Comparison of ENCODE assay signal across 11 mouse cellular contexts in genomic region chr10:80170052-80170451, GRCm38 (mm10). TPM values are rescaled to one million over a fixed set of nuclear protein-coding genes. Genes with fewer than 3 reads are reported as not detected.
DNase-seq lines count a peak whose midpoint lies in the region; ATAC-seq and TF ChIP-seq lines count a peak whose summit lies in the region.
"Had no signal": no experiment of that assay in that cellular context is flagged by ENCODE, and none has a peak within 500 bp of the region (broad histone marks: within the 10 kb centered on the region; RNA-seq: fewer than 3 reads in every experiment).

No protein-coding gene starts in this region.

- peaks cover 5% of the 10 kb centered on the region for H3K79me2 ChIP-seq in heart, adult 2 months (replicated peaks; ENCODE audit: control insufficient read depth, insufficient read depth, low read length)

- H3K4me1 ChIP-seq in heart, embryonic 12.5 days (replicated peaks), result peaks cover 59% of the 10 kb centered on the region
- H3K4me1 ChIP-seq in heart, adult 2 months (ENCODE audit: control insufficient read depth, insufficient read depth, low read length), result peaks cover 7% of the 10 kb centered on the region
- H3K4me1 ChIP-seq in midbrain, embryonic 13.5 days (replicated peaks), result peaks cover 72% of the 10 kb centered on the region
- peaks cover 45% of the 10 kb centered on the region for H3K4me1 ChIP-seq in midbrain, embryonic 16.5 days (ENCODE audit: control insufficient read depth, insufficient read depth, low read length)
- H3K4me1 ChIP-seq in neural tube, embryonic 12.5 days, result peaks cover 52% of the 10 kb centered on the region

- no peaks in the 10 kb centered on the region for H3K9me3 ChIP-seq in heart, embryonic 12.5 days (replicated peaks)
- H3K9me3 ChIP-seq in midbrain, embryonic 13.5 days, result no peaks in the 10 kb centered on the region
- no peaks in the 10 kb centered on the region for H3K9me3 ChIP-seq in midbrain, embryonic 16.5 days (replicated peaks; ENCODE audit: control insufficient read depth, low read length, poor library complexity, severe bottlenecking)
- no peaks in the 10 kb centered on the region for H3K9me3 ChIP-seq in neural tube, embryonic 12.5 days

- H3K27ac ChIP-seq in heart, embryonic 12.5 days (ENCODE audit: poor library complexity, severe bottlenecking), result peak overlapping the region; percentile 21; the same call in 1 of the 2 replicates
- H3K27ac ChIP-seq in heart, adult 2 months, result no peak overlapping the region
- H3K27ac ChIP-seq in midbrain, embryonic 13.5 days, result no peak overlapping the region; the same call in 1 of the 2 replicates
- no peak overlapping the region for H3K27ac ChIP-seq in midbrain, embryonic 16.5 days (ENCODE audit: low read length)
- no peak overlapping the region for H3K27ac ChIP-seq in neural tube, embryonic 12.5 days

- 97% methylated on average over 16 of the region's 16 CpGs for WGBS in heart, embryonic 12.5 days
- 91% methylated on average over 16 of the region's 16 CpGs for WGBS in heart, adult 2 months
- WGBS in midbrain, embryonic 13.5 days, result 96% methylated on average over 16 of the region's 16 CpGs
- 96% methylated on average over 16 of the region's 16 CpGs for WGBS in midbrain, embryonic 16.5 days
- 96% methylated on average over 16 of the region's 16 CpGs for WGBS in neural tube, embryonic 12.5 days

- DNase-seq in adrenal gland, adult 2 months, result peak; percentile 28
- DNase-seq in adrenal gland, postnatal 14 days, result no peak
- no peak for DNase-seq in heart, adult 2 months
- DNase-seq in gastrocnemius, adult 8-10 months (ENCODE audit: low spot score in 2 of 2), result no peak
- DNase-seq: heart, adult 18-20 months; thymus, postnatal 14 days had no signal

- TF ChIP-seq EP300 in heart, adult 2 months (IDR thresholded peaks at IDR 0.05; ENCODE audit: insufficient read depth, low read depth, low read length), result no peak

- ATAC-seq in heart, embryonic 12.5 days (ENCODE audit: insufficient number of reproducible peaks, low FRiP score), result no peak
- ATAC-seq in midbrain, embryonic 13.5 days, result no peak
- no peak for ATAC-seq in midbrain, embryonic 16.5 days
- ATAC-seq in neural tube, embryonic 12.5 days (ENCODE audit: low FRiP score, low read depth), result no peak
- ATAC-seq: intestine, postnatal 0 days had no signal

- H3K9ac ChIP-seq in heart, embryonic 12.5 days, result peak overlapping the region; percentile 19; the same call in 1 of the 2 replicates
- no peak overlapping the region for H3K9ac ChIP-seq in heart, adult 2 months (ENCODE audit: low read depth, low read length)
- H3K9ac ChIP-seq in midbrain, embryonic 13.5 days (replicated peaks), result peak overlapping the region; percentile 100
- no peak overlapping the region for H3K9ac ChIP-seq in midbrain, embryonic 16.5 days (ENCODE audit: low read depth, low read length)
- H3K9ac ChIP-seq in neural tube, embryonic 12.5 days, result no peak overlapping the region

- no peak for TF ChIP-seq POLR2A in heart, adult 2 months (IDR thresholded peaks at IDR 0.05; ENCODE audit: insufficient read depth, low read depth, low read length)

- no peak for TF ChIP-seq CTCF in heart, adult 2 months (IDR thresholded peaks at IDR 0.05)

- H3K4me2 ChIP-seq in heart, embryonic 12.5 days, result no peak overlapping the region
- H3K4me2 ChIP-seq in midbrain, embryonic 13.5 days (replicated peaks), result no peak overlapping the region
- H3K4me2 ChIP-seq in midbrain, embryonic 16.5 days (ENCODE audit: low read length), result no peak overlapping the region
- H3K4me2 ChIP-seq in neural tube, embryonic 12.5 days (replicated peaks), result peak overlapping the region; percentile 20

- H3K4me3 ChIP-seq in heart, embryonic 12.5 days, result no peak overlapping the region
- H3K4me3 ChIP-seq in heart, adult 2 months, result no peak overlapping the region
- peak overlapping the region; percentile 5; the same call in 1 of the 2 replicates for H3K4me3 ChIP-seq in midbrain, embryonic 13.5 days (replicated peaks)
- no peak overlapping the region for H3K4me3 ChIP-seq in midbrain, embryonic 16.5 days (ENCODE audit: low read depth, low read length)
- no peak overlapping the region for H3K4me3 ChIP-seq in neural tube, embryonic 12.5 days

- no peaks in the 10 kb centered on the region for H3K27me3 ChIP-seq in heart, embryonic 12.5 days (replicated peaks)
- no peaks in the 10 kb centered on the region for H3K27me3 ChIP-seq in heart, adult 2 months (ENCODE audit: control insufficient read depth, insufficient read depth, low read length)
- no peaks in the 10 kb centered on the region for H3K27me3 ChIP-seq in midbrain, embryonic 13.5 days
- no peaks in the 10 kb centered on the region for H3K27me3 ChIP-seq in midbrain, embryonic 16.5 days (ENCODE audit: control insufficient read depth, insufficient read depth, low read depth, low read length)
- no peaks in the 10 kb centered on the region for H3K27me3 ChIP-seq in neural tube, embryonic 12.5 days (replicated peaks)

- intact Hi-C loops in heart, adult 2 months (cut with DNase I), result loop anchor here (10.0 kb wide), 1 partner anchor 155 kb away; the partner anchor contains the start of genes 2310011J03Rik, Pcsk4 and Reep6

- peaks cover 28% of the 10 kb centered on the region for H3K36me3 ChIP-seq in heart, embryonic 12.5 days
- H3K36me3 ChIP-seq in heart, adult 2 months (ENCODE audit: control insufficient read depth, insufficient read depth, low read length), result peaks cover 2% of the 10 kb centered on the region
- H3K36me3 ChIP-seq in midbrain, embryonic 13.5 days, result peaks cover 28% of the 10 kb centered on the region
- peaks cover 19% of the 10 kb centered on the region for H3K36me3 ChIP-seq in midbrain, embryonic 16.5 days (ENCODE audit: control insufficient read depth, insufficient read depth, low read length)
- peaks cover 33% of the 10 kb centered on the region for H3K36me3 ChIP-seq in neural tube, embryonic 12.5 days

RNA-seq across cellular contexts. Expression of gene 1600002K03Rik, which starts 2.7 kb away (rescaled TPM):
- total RNA-seq in adrenal gland, adult 2 months (2021), result 10 to 100 TPM; 14.0 to 21.7 TPM
- polyA plus RNA-seq in adrenal gland, adult 2 months (2012; rRNA removed), result 25.9 and 34.5 TPM in 2 replicates
- 8.6 and 9.5 TPM in 2 replicates for total RNA-seq in adrenal gland, postnatal 14 days (2021)
- polyA plus RNA-seq in heart, embryonic 12.5 days (2016; fragmentation: Nextera tagmentation; extraction: Ambion mirVana), result 10.4 and 11.7 TPM in 2 replicates
- 1 to 10 TPM; 5.9 to 6.0 TPM for total RNA-seq in heart, adult 2 months (2021)
- 5.6 and 6.3 TPM in 2 replicates for polyA plus RNA-seq in heart, adult 2 months (2012; rRNA removed)
- 11.9 and 14.5 TPM in 2 replicates for polyA plus RNA-seq in midbrain, embryonic 13.5 days (2015; fragmentation: Nextera tagmentation; extraction: Ambion mirVana)
- polyA plus RNA-seq in midbrain, embryonic 16.5 days (2015; fragmentation: Nextera tagmentation; extraction: Ambion mirVana), result 11.0 and 11.4 TPM in 2 replicates
- polyA plus RNA-seq in neural tube, embryonic 12.5 days (2016; fragmentation: Nextera tagmentation; extraction: Ambion mirVana), result 14.9 and 15.7 TPM in 2 replicates
- 1 to 10 TPM; 4.3 to 7.8 (median 6.9) TPM for total RNA-seq in gastrocnemius, adult 8-10 months (2022)

RNA-seq across cellular contexts. Expression of gene Cirbp, which starts 4.3 kb away (rescaled TPM):
- total RNA-seq in adrenal gland, adult 2 months (2021), result 10 to 100 TPM; 30.6 to 77.0 TPM
- polyA plus RNA-seq in adrenal gland, adult 2 months (2012; rRNA removed), result 108 and 152 TPM in 2 replicates
- total RNA-seq in adrenal gland, postnatal 14 days (2021), result 67.6 and 106 TPM in 2 replicates
- 110 and 118 TPM in 2 replicates for polyA plus RNA-seq in heart, embryonic 12.5 days (2016; fragmentation: Nextera tagmentation; extraction: Ambion mirVana)
- 10 to 100 TPM; 34.2 to 43.2 TPM for total RNA-seq in heart, adult 2 months (2021)
- polyA plus RNA-seq in heart, adult 2 months (2012; rRNA removed), result 62.5 and 85.8 TPM in 2 replicates
- polyA plus RNA-seq in midbrain, embryonic 13.5 days (2015; fragmentation: Nextera tagmentation; extraction: Ambion mirVana), result 354 and 412 TPM in 2 replicates
- polyA plus RNA-seq in midbrain, embryonic 16.5 days (2015; fragmentation: Nextera tagmentation; extraction: Ambion mirVana), result 380 and 398 TPM in 2 replicates
- polyA plus RNA-seq in neural tube, embryonic 12.5 days (2016; fragmentation: Nextera tagmentation; extraction: Ambion mirVana), result 262 and 273 TPM in 2 replicates
- 10 to 100 TPM; 23.4 to 49.1 (median 31.4) TPM for total RNA-seq in gastrocnemius, adult 8-10 months (2022)

RNA-seq across cellular contexts. Expression of gene Efna2, which starts 9.2 kb away (rescaled TPM):
- 1 to 10 TPM; 1.8 to 5.2 TPM for total RNA-seq in adrenal gland, adult 2 months (2021)
- 10.2 and 15.6 TPM in 2 replicates for polyA plus RNA-seq in adrenal gland, adult 2 months (2012; rRNA removed)
- total RNA-seq in adrenal gland, postnatal 14 days (2021), result 3.1 and 3.9 TPM in 2 replicates
- 16.6 and 17.2 TPM in 2 replicates for polyA plus RNA-seq in heart, embryonic 12.5 days (2016; fragmentation: Nextera tagmentation; extraction: Ambion mirVana)
- 1 to 10 TPM in 1 of 2 experiments, under 1 TPM in 1; 0.86 to 1.1 TPM for total RNA-seq in heart, adult 2 months (2021)
- 1.2 and 1.7 TPM in 2 replicates for polyA plus RNA-seq in heart, adult 2 months (2012; rRNA removed)
- 34.5 and 41.3 TPM in 2 replicates for polyA plus RNA-seq in midbrain, embryonic 13.5 days (2015; fragmentation: Nextera tagmentation; extraction: Ambion mirVana)
- polyA plus RNA-seq in midbrain, embryonic 16.5 days (2015; fragmentation: Nextera tagmentation; extraction: Ambion mirVana), result 37.3 and 43.3 TPM in 2 replicates
- polyA plus RNA-seq in neural tube, embryonic 12.5 days (2016; fragmentation: Nextera tagmentation; extraction: Ambion mirVana), result 47.9 and 48.0 TPM in 2 replicates
- under 1 TPM; 0.19 to 0.48 (median 0.36) TPM for total RNA-seq in gastrocnemius, adult 8-10 months (2022)

RNA-seq across cellular contexts. Expression of gene Midn, which starts 22.0 kb away (rescaled TPM):
- 100 to 1,000 TPM in 1 of 2 experiments, 10 to 100 TPM in 1; 75.8 to 115 TPM for total RNA-seq in adrenal gland, adult 2 months (2021)
- 233 and 269 TPM in 2 replicates for polyA plus RNA-seq in adrenal gland, adult 2 months (2012; rRNA removed)
- total RNA-seq in adrenal gland, postnatal 14 days (2021), result 114 and 140 TPM in 2 replicates
- polyA plus RNA-seq in heart, embryonic 12.5 days (2016; fragmentation: Nextera tagmentation; extraction: Ambion mirVana), result 25.9 and 28.9 TPM in 2 replicates
- 100 to 1,000 TPM in 1 of 2 experiments, 10 to 100 TPM in 1; 96.2 to 102 TPM for total RNA-seq in heart, adult 2 months (2021)
- polyA plus RNA-seq in heart, adult 2 months (2012; rRNA removed), result 50.1 and 74.5 TPM in 2 replicates
- 35.9 and 40.6 TPM in 2 replicates for polyA plus RNA-seq in midbrain, embryonic 13.5 days (2015; fragmentation: Nextera tagmentation; extraction: Ambion mirVana)
- polyA plus RNA-seq in midbrain, embryonic 16.5 days (2015; fragmentation: Nextera tagmentation; extraction: Ambion mirVana), result 15.5 and 21.1 TPM in 2 replicates
- 40.8 and 45.1 TPM in 2 replicates for polyA plus RNA-seq in neural tube, embryonic 12.5 days (2016; fragmentation: Nextera tagmentation; extraction: Ambion mirVana)
- total RNA-seq in gastrocnemius, adult 8-10 months (2022), result 10 to 100 TPM; 20.8 to 36.0 (median 29.5) TPM

RNA-seq across cellular contexts. Expression of gene Cbarp, which starts 29.4 kb away (rescaled TPM):
- 100 to 1,000 TPM in 1 of 2 experiments, 10 to 100 TPM in 1; 74.5 to 118 TPM for total RNA-seq in adrenal gland, adult 2 months (2021)
- polyA plus RNA-seq in adrenal gland, adult 2 months (2012; rRNA removed), result 84.3 and 84.6 TPM in 2 replicates
- total RNA-seq in adrenal gland, postnatal 14 days (2021), result 69.9 and 137 TPM in 2 replicates
- 1.7 and 3.6 TPM in 2 replicates for polyA plus RNA-seq in heart, embryonic 12.5 days (2016; fragmentation: Nextera tagmentation; extraction: Ambion mirVana)
- total RNA-seq in heart, adult 2 months (2021), result 1 to 10 TPM; 3.9 to 4.9 TPM
- 3.0 and 4.3 TPM in 2 replicates for polyA plus RNA-seq in heart, adult 2 months (2012; rRNA removed)
- 40.6 and 45.3 TPM in 2 replicates for polyA plus RNA-seq in midbrain, embryonic 13.5 days (2015; fragmentation: Nextera tagmentation; extraction: Ambion mirVana)
- 70.3 and 81.6 TPM in 2 replicates for polyA plus RNA-seq in midbrain, embryonic 16.5 days (2015; fragmentation: Nextera tagmentation; extraction: Ambion mirVana)
- 26.5 and 27.3 TPM in 2 replicates for polyA plus RNA-seq in neural tube, embryonic 12.5 days (2016; fragmentation: Nextera tagmentation; extraction: Ambion mirVana)
- total RNA-seq in gastrocnemius, adult 8-10 months (2022), result 1 to 10 TPM; 1.9 to 4.0 (median 2.9) TPM

Comparison
In these comparisons a context has a peak if more than half of its experiments do, and no peak if none do; other contexts are left out.
1. H3K9ac ChIP-seq: peak in heart, embryonic 12.5 days (single experiment) and midbrain, embryonic 13.5 days (single experiment); none in heart, adult 2 months (single experiment), midbrain, embryonic 16.5 days (single experiment) and neural tube, embryonic 12.5 days (single experiment).